Mouse (Mus musculus) hindbrain, embryonic 15.5 days (tissue): Measurements from ENCODE around the gene Spns3. TPM values are rescaled to one million over a fixed set of nuclear protein-coding genes. Genes with fewer than 3 reads are reported as not detected.

Experiments
- ATAC-seq: fragments of 200-750 bp; cut with Nextera tagmentation; 2 replicates; pipeline ENCODE4 v1.8.0; 2017; ENCODE audit warnings: low read depth, moderate number of reproducible peaks, moderate TSS enrichment; ENCODE audit not compliant: low FRiP score
- H3K27ac ChIP-seq: fragments of 300-500 bp; sonication (generic); replicated peaks from 2 replicates; pipeline ENCODE4 v1.5.1; 2015; ENCODE audit warnings: mild to moderate bottlenecking, inconsistent platforms
- H3K27me3 ChIP-seq: fragments of 300-500 bp; sonication (generic); 2 replicates; pipeline ENCODE4 v1.6.1; 2015; ENCODE audit warnings: control low read depth, inconsistent platforms
- H3K36me3 ChIP-seq: fragments of 300-500 bp; sonication (generic); 2 replicates; pipeline ENCODE4 v1.6.1; 2015; ENCODE audit warnings: control low read depth, inconsistent platforms
- H3K4me1 ChIP-seq: fragments of 300-500 bp; sonication (generic); replicated peaks from 2 replicates; pipeline ENCODE4 v1.6.1; 2015; ENCODE audit warnings: control low read depth, inconsistent platforms
- H3K4me2 ChIP-seq: fragments of 300-500 bp; sonication (generic); 2 replicates; pipeline ENCODE4 v1.6.1; 2015; ENCODE audit warnings: moderate library complexity, mild to moderate bottlenecking, inconsistent platforms
- H3K4me3 ChIP-seq: fragments of 300-500 bp; sonication (generic); 2 replicates; pipeline ENCODE4 v1.5.1; 2015; ENCODE audit warnings: mild to moderate bottlenecking, inconsistent platforms
- H3K9ac ChIP-seq: fragments of 300-500 bp; sonication (generic); 2 replicates; pipeline ENCODE4 v1.6.1; 2015; ENCODE audit warnings: inconsistent platforms
- H3K9me3 ChIP-seq: fragments of 300-500 bp; sonication (generic); 2 replicates; pipeline ENCODE4 v1.6.1; 2016; ENCODE audit warnings: control low read depth, inconsistent platforms
- WGBS: fragments of 180-500 bp; shearing (Covaris S2); methylation state at CpG from one replicate; pipeline ENCODE4 v1.1.7; 2015; 5-methylcytosine and 5-hydroxymethylcytosine counted together
- polyA plus RNA-seq: library from polyadenylated mRNA; unstranded; fragments of >200 nt; fragmentation: Nextera tagmentation; extraction: Ambion mirVana; gene quantifications from 2 replicates; pipeline ENCODE4 v1.2.1, GENCODE M21; 2015

Gene Spns3
- polyA plus RNA-seq, result 0.08 and 0.18 TPM in 2 replicates

DNA sequence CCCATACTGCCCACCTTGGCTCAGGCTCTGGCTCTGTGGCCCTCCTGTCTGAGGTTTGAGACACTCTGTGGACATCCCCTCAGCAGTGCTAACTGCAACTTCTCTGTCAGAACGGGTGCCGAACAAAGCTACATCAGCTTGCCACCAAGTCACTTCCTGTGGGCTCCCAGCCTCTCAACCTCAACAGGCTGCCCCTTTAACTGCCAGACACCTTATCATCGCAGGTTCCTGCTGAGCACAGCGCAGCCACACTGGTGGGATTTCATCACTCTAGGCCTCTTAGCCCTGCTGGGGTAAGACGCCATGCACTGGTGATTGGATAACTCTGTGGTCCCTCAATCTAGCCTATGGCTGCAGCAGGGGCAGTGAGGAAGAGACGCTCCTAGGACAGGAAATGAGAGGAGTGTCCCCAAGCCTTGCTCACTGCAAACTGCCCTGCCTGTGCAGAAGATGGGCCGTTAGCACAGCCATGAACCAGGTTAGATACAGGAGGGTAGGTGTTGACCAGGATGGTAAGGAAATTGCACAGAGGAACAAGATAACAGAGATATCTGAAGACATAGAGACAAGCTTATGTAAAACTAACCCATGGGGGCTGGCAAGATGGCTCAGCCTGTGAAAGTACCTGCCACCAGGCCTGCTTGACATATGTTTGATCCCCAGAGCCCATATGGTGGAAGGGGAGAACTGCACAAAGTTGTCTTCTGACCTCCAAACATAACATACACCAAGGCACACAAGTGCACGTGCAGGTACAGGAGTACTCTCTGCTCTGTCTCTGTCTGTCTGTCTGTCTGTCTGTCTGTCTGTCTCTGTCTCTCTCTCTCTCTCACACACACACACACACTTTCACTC, at the start of gene Spns3:
TSS of gene Spns3 (minus strand) at position 373 of the 855 bp plus-strand sequence.
- Histone ChIP-seq H3K27ac (no peak within 1 kb of the TSS), H3K36me3 (no peaks in the 10 kb centered on the region), H3K9me3 (no peaks in the 10 kb centered on the region), H3K4me2 (no peak within 1 kb of the TSS), H3K4me3 (no peak within 1 kb of the TSS), H3K4me1 (no peaks in the 10 kb centered on the region), H3K27me3 (no peaks in the 10 kb centered on the region), H3K9ac (no peak within 1 kb of the TSS)
- ATAC-seq, result no peak
- 67% methylated on average over 8 of the region's 8 CpGs for WGBS

DNA sequence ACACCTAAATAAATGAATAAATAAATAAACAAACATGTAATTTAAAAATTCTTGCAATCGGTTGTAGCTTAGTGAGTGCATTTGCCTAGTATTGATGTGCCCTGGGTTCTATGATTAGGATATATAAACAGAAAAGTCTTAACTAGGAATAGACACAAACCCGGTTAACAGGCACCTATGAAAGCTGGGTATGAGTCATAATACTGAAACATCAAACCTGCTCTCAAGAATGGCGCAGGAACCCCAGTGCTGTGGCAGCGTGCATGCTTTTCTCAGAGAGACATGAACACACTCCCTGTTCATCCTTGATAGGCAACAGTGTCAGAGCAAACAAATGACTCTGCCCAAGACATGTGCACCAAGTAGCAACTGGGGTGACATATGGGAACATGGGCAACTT, 47.5 kb upstream of the Spns3 start:
- Histone ChIP-seq H3K4me1 (no peaks in the 10 kb centered on the region), H3K4me2 (no peak overlapping the region), H3K9ac (no peak overlapping the region), H3K27me3 (no peaks in the 10 kb centered on the region), H3K4me3 (no peak overlapping the region), H3K36me3 (no peaks in the 10 kb centered on the region), H3K9me3 (no peaks in the 10 kb centered on the region), H3K27ac (no peak overlapping the region)
- ATAC-seq, result no peak
- 95% methylated on average over 4 of the region's 4 CpGs for WGBS

DNA sequence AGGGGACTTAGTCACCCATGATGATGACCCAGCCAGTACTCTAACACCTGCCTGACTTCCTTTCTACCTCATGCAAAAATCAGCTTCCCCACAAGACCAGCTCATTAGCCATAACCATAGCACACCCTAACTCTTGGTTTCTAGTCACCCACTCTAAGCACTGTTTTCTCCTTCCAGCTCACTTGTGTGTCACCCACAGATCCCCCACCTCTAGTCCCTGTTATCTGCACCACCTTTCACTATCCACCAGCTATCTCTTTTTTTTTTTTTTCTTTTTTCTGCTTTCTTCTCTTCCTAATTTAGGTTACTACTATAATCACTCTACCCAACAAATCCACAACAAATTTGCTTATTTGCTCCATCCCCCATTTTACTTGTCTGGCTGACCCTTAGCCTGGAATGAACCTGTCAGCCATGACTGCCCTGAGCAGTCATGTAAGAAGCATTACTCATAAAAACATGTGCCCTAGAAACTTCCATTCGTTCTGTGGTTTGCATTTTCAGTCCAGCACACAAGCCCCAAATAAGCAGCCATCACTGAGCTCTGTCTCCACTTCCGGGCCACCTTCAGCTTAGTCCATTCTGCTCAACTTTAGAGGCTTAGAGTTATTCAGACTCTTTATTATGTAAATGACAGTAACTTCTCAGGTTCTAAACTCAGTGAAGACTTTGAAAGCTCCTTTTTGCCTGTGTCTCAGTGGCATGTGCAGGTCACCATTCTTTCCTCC, 44.9 kb upstream of the Spns3 start:
- Histone ChIP-seq H3K27ac (no peak overlapping the region), H3K4me2 (no peak overlapping the region), H3K36me3 (no peaks in the 10 kb centered on the region), H3K9ac (no peak overlapping the region), H3K4me3 (no peak overlapping the region), H3K27me3 (no peaks in the 10 kb centered on the region), H3K9me3 (no peaks in the 10 kb centered on the region), H3K4me1 (no peaks in the 10 kb centered on the region)
- ATAC-seq, result no peak
- 82% methylated on average over 2 of the region's 2 CpGs for WGBS

GRCm38 (mm10) chr11:72587537-72588233, 37.4 kb upstream of the Spns3 start:
- ATAC-seq, result no peak
- Histone ChIP-seq H3K4me2 (no peak overlapping the region), H3K27me3 (no peaks in the 10 kb centered on the region), H3K36me3 (no peaks in the 10 kb centered on the region), H3K27ac (no peak overlapping the region), H3K4me3 (no peak overlapping the region), H3K4me1 (no peaks in the 10 kb centered on the region), H3K9me3 (no peaks in the 10 kb centered on the region), H3K9ac (no peak overlapping the region)
- 62% methylated on average over 7 of the region's 7 CpGs for WGBS

DNA sequence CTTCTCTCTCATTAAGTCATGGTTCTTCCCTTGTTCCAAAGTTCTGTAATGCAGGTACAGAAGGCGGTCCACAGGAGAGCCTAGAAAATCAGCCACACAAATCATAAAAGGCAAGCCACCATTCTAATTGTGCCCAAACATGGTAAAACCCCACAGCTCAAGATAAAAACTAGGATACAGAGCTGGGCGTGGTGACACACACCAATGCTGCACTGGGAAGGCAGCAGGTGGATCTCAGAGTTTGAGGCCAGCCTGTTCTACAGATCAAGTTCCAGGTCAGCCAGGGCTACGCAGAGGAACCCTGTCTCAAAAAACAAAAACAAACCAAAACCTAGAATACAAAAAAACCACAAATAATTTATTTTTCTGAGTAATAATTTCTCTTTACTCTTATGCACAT, 36.3 kb upstream of the Spns3 start:
- Histone ChIP-seq H3K4me1 (no peaks in the 10 kb centered on the region), H3K27ac (no peak overlapping the region), H3K4me3 (no peak overlapping the region), H3K4me2 (no peak overlapping the region), H3K36me3 (no peaks in the 10 kb centered on the region), H3K27me3 (no peaks in the 10 kb centered on the region), H3K9ac (no peak overlapping the region), H3K9me3 (no peaks in the 10 kb centered on the region)
- ATAC-seq, result no peak
- 95% methylated on average over 3 of the region's 3 CpGs for WGBS

DNA sequence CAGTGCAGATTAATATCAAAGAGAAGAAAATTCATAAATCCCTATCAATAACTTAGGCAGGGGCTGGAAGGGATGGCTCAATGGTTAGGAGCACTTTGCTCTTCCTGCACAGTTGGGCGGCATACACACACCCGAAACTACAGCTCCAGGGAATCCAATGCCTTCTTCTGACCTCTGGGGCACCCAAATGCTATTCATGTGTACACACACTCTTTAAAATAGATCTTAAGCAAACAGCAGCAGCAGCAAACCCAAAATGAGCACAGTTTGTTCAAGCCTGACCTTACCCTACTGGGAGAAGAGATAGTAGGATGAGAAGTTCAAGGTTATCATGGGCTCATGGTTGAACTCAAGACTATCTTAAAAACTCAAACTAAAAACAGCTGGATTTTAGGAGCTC, 32.8 kb upstream of the Spns3 start:
- H3K9ac ChIP-seq, result no peak overlapping the region
- H3K9me3 ChIP-seq, result no peaks in the 10 kb centered on the region
- no peak overlapping the region for H3K27ac ChIP-seq
- H3K4me3 ChIP-seq, result no peak overlapping the region
- 88% methylated on average over 2 of the region's 2 CpGs for WGBS
- ATAC-seq, result no peak
- no peak overlapping the region for H3K4me2 ChIP-seq
- no peaks in the 10 kb centered on the region for H3K36me3 ChIP-seq
- no peaks in the 10 kb centered on the region for H3K27me3 ChIP-seq
- no peaks in the 10 kb centered on the region for H3K4me1 ChIP-seq

DNA sequence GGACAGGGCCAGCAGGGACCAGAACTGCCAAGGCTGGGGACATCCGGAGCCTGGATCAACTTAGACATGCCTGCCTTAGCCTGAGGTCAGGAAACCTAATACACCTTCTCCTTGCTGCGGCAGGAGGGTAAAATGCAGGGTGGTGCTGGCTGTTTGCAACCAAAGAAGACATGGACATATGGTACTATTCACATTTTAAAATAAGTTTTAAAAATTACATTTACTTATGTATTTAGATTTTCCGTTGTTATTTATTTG, 32.1 kb upstream of the Spns3 start:
- Histone ChIP-seq H3K9me3 (no peaks in the 10 kb centered on the region), H3K4me1 (no peaks in the 10 kb centered on the region), H3K27me3 (no peaks in the 10 kb centered on the region), H3K27ac (no peak overlapping the region), H3K4me2 (no peak overlapping the region), H3K36me3 (no peaks in the 10 kb centered on the region), H3K4me3 (no peak overlapping the region), H3K9ac (no peak overlapping the region)
- ATAC-seq, result no peak
- 82% methylated on average over 3 of the region's 3 CpGs for WGBS

DNA sequence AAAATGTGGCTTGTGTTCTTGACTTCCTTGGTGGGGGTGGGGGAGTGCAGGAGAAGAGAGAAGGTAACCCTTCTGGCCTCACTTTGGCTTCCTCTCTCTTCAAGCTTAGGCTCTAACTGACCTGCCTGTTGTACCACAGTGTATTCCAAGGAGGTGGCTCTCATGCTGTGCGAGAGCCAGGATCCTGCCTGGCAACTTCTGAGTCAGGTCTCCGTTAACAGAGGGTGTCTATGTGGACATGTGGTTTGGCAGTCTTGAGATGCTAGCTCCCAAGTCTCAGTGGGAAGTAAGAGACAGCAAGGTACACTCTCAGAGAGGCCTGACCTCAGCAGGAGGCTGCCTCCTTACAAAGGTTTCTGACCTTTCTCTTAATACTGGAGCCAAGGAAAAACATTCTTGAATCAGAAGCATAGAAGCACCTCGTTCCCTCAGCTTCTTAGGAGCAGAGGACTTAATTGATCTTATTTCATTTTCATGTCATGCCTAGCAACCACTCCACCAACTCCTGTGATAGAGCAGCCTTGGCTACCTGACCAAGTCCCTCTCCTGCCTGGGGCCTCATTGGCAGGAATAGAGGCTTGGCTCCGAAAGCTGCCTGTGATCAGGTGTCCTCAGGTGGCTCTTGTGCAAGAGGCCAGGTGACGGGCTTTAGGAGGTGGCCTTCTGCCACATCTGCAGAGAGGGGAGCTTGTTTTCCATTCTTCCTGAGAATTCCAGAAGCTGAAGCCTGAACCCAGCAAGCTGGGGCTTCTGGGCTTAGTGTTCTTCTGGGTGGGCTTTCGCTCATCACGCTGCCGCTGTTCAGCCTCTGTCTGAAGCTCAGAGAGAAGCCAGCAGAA, 31.5 kb upstream of the Spns3 start:
- Histone ChIP-seq H3K27ac (no peak overlapping the region), H3K9me3 (no peaks in the 10 kb centered on the region), H3K9ac (no peak overlapping the region), H3K27me3 (no peaks in the 10 kb centered on the region), H3K4me1 (peaks cover 3% of the 10 kb centered on the region), H3K4me3 (no peak overlapping the region), H3K36me3 (no peaks in the 10 kb centered on the region), H3K4me2 (no peak overlapping the region)
- 80% methylated on average over 8 of the region's 8 CpGs for WGBS
- ATAC-seq, result no peak

DNA sequence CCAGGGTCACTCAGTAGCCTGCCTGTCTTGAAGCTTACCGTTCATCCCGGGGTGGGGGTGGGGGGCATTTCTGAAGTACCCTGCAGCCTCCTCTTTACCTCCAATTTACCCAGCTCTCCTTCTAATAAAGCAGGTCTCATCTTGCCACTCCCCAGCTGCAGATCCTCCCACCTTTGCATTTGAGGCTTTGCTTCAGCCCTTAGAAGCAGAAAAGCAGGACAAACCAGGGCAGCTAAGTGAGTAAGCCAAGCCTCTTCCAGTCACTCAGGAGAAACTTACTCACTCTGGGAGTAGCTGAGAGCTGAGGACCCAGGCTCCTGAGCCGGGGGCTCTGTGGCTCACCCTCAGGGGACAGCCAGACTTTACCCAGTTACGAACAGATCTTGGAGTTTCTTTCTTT, 28.2 kb upstream of the Spns3 start:
- 76% methylated on average over 4 of the region's 4 CpGs for WGBS

GRCm38 (mm10) chr11:72576466-72577351, 26.4 kb upstream of the Spns3 start:
- H3K36me3 ChIP-seq, result no peaks in the 10 kb centered on the region
- H3K4me2 ChIP-seq, result peak overlapping the region; percentile 68
- H3K27ac ChIP-seq, result peak overlapping the region; percentile 35; the same call in 1 of the 2 replicates
- WGBS, result 2% methylated on average over 24 of the region's 24 CpGs
- H3K4me3 ChIP-seq, result peak overlapping the region; percentile 30
- H3K27me3 ChIP-seq, result no peaks in the 10 kb centered on the region
- ATAC-seq, result peak; percentile 63
- H3K9ac ChIP-seq, result peak overlapping the region; percentile 32
- H3K9me3 ChIP-seq, result no peaks in the 10 kb centered on the region
- peaks cover 11% of the 10 kb centered on the region for H3K4me1 ChIP-seq

More for the DNA sequence above, 28.2 kb upstream of the Spns3 start:
- H3K27ac ChIP-seq, result no peak overlapping the region
- H3K9ac ChIP-seq, result no peak overlapping the region
- no peaks in the 10 kb centered on the region for H3K9me3 ChIP-seq
- ATAC-seq, result no peak
- H3K4me3 ChIP-seq, result no peak overlapping the region
- H3K4me2 ChIP-seq, result no peak overlapping the region
- no peaks in the 10 kb centered on the region for H3K27me3 ChIP-seq
- no peaks in the 10 kb centered on the region for H3K36me3 ChIP-seq
- H3K4me1 ChIP-seq, result peaks cover 11% of the 10 kb centered on the region

DNA sequence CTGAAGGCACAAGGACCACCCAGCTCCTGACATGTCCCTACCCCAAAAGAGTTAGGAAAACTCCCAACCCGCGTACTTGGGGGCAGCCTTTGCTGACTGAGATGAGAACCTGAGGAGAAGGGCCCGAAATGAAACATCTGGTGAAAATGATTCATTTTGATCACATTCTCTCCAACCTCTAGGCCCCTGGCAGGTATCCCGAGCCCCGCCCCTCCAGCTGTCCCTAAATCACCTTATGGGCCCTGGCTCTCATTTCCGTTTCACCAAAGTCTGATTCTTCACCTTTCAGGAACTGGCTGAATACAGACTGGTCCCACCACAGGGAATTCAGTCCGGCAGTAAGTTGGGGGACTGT, 25.8 kb upstream of the Spns3 start:
- 24% methylated on average over 7 of the region's 7 CpGs for WGBS
- H3K27ac ChIP-seq, result no peak overlapping the region
- H3K4me3 ChIP-seq, result peak overlapping the region; percentile 30
- peaks cover 11% of the 10 kb centered on the region for H3K4me1 ChIP-seq
- no peaks in the 10 kb centered on the region for H3K9me3 ChIP-seq
- H3K9ac ChIP-seq, result no peak overlapping the region
- no peaks in the 10 kb centered on the region for H3K27me3 ChIP-seq
- no peak for ATAC-seq
- H3K36me3 ChIP-seq, result no peaks in the 10 kb centered on the region
- peak overlapping the region; percentile 68 for H3K4me2 ChIP-seq
